Comparison of ENCODE assay signal across 8 mouse cellular contexts in genomic region chr17:31570321-31570925, GRCm38 (mm10). TPM values are rescaled to one million over a fixed set of nuclear protein-coding genes. Genes with fewer than 3 reads are reported as not detected.
DNase-seq lines count a peak whose midpoint lies in the region; TF ChIP-seq lines count a peak whose summit lies in the region.

No protein-coding gene starts in this region.

- H3K27ac ChIP-seq in layer of hippocampus, adult 2 months: peak overlapping the region; percentile 55; the same call in 1 of the 2 replicates

- H3K36me3 ChIP-seq in myocyte (ENCODE audit: control insufficient read depth, insufficient read depth): no peaks in the 10 kb centered on the region

- TF ChIP-seq CTCF in layer of hippocampus, adult 2 months (conservative IDR thresholded peaks at IDR 0.05): no peak

- peaks cover 47% of the 10 kb centered on the region for H3K79me2 ChIP-seq in myocyte (ENCODE audit: control insufficient read depth, insufficient read depth)

- no peak overlapping the region for H3K4me3 ChIP-seq in layer of hippocampus, adult 2 months
- H3K4me3 ChIP-seq in myocyte: no peak overlapping the region

- DNase-seq in adrenal gland, postnatal 10 days: peak; percentile 30
- DNase-seq in adrenal gland, postnatal 25 days: no peak
- DNase-seq in layer of hippocampus, adult 2 months (ENCODE audit: low spot score in 2 of 2): no peak
- no peak for DNase-seq in layer of hippocampus, postnatal 36 days
- DNase-seq in NIH3T3 (ENCODE audit: low read depth): peak; percentile 66
- peak; percentile 63 for DNase-seq in gastrocnemius, postnatal 4 days (ENCODE audit: low spot score in 2 of 2)
- DNase-seq in retina, postnatal 1 day: no peak

- TF ChIP-seq POLR2A in myocyte (IDR thresholded peaks at IDR 0.05; ENCODE audit: insufficient read length, low read depth): no peak

- no peaks in the 10 kb centered on the region for H3K27me3 ChIP-seq in myocyte (ENCODE audit: control insufficient read depth, insufficient read depth, insufficient read length)

- H3K4me2 ChIP-seq in myocyte (ENCODE audit: low read depth): peak overlapping the region; percentile 46

- H3ac ChIP-seq in myocyte (ENCODE audit: control insufficient read depth, insufficient read length): no peak overlapping the region

TF ChIP-seq in myocyte, 11 proteins besides CTCF, POLR2A, EP300 and RAD21:
- TF ChIP-seq TCF3 (IDR thresholded peaks at IDR 0.05; ENCODE audit: insufficient read length, low read depth) (no peak), E2F4 (IDR thresholded peaks at IDR 0.05; ENCODE audit: insufficient read depth) (no peak)
TF ChIP-seq in myocyte: peak in this region for 0.

RNA-seq across cellular contexts. Expression of gene Pknox1, which starts 5.9 kb away (rescaled TPM):
- total RNA-seq in adrenal gland, postnatal 10 days (2021): 10 to 100 TPM; 15.4 to 21.8 TPM
- total RNA-seq in adrenal gland, postnatal 25 days (2021): 23.9 and 25.0 TPM in 2 replicates
- total RNA-seq in layer of hippocampus, adult 2 months (2021): 10 to 100 TPM; 13.6 to 14.6 TPM
- total RNA-seq in layer of hippocampus, postnatal 36 days (2021): 10 to 100 TPM; 14.6 to 17.2 TPM
- total RNA-seq in gastrocnemius, postnatal 4 days (2021): 10 to 100 TPM; 22.5 to 28.9 TPM
- 15.3 TPM for polyA plus RNA-seq in myocyte (2012; fragmentation: generic; extraction: Trizol)

RNA-seq across cellular contexts. Expression of gene Ndufv3, which starts 50.5 kb away (rescaled TPM):
- 100 to 1,000 TPM; 637 to 664 TPM for total RNA-seq in adrenal gland, postnatal 10 days (2021)
- 379 and 390 TPM in 2 replicates for total RNA-seq in adrenal gland, postnatal 25 days (2021)
- 100 to 1,000 TPM; 257 to 258 TPM for total RNA-seq in layer of hippocampus, adult 2 months (2021)
- 100 to 1,000 TPM; 267 to 275 TPM for total RNA-seq in layer of hippocampus, postnatal 36 days (2021)
- 100 to 1,000 TPM; 385 to 388 TPM for total RNA-seq in gastrocnemius, postnatal 4 days (2021)
- 469 TPM for polyA plus RNA-seq in myocyte (2012; fragmentation: generic; extraction: Trizol)

RNA-seq across cellular contexts. Expression of gene Wdr4, which starts 50.6 kb away (rescaled TPM):
- total RNA-seq in adrenal gland, postnatal 10 days (2021): 10 to 100 TPM; 22.9 to 28.0 TPM
- 16.1 and 27.8 TPM in 2 replicates for total RNA-seq in adrenal gland, postnatal 25 days (2021)
- 10 to 100 TPM; 25.9 to 29.9 TPM for total RNA-seq in layer of hippocampus, adult 2 months (2021)
- 10 to 100 TPM; 19.5 to 22.6 TPM for total RNA-seq in layer of hippocampus, postnatal 36 days (2021)
- total RNA-seq in gastrocnemius, postnatal 4 days (2021): 10 to 100 TPM; 14.2 TPM
- 26.1 TPM for polyA plus RNA-seq in myocyte (2012; fragmentation: generic; extraction: Trizol)

Comparison
In these comparisons a context has a peak if more than half of its experiments do, and no peak if none do; other contexts are left out.
1. DNase-seq: peak in adrenal gland, postnatal 10 days (single experiment), NIH3T3 (single experiment) and gastrocnemius, postnatal 4 days (2 of 2); none in adrenal gland, postnatal 25 days (single experiment), layer of hippocampus, adult 2 months (0 of 2), layer of hippocampus, postnatal 36 days (0 of 2) and retina, postnatal 1 day (single experiment).